Comparison of ENCODE assay signal across 8 mouse cellular contexts in genomic region chr10:79682551-79682915, GRCm38 (mm10). TPM values are rescaled to one million over a fixed set of nuclear protein-coding genes. Genes with fewer than 3 reads are reported as not detected.
DNase-seq lines count a peak whose midpoint lies in the region; ATAC-seq lines count a peak whose summit lies in the region.

No protein-coding gene starts in this region.

- ATAC-seq in lung, embryonic 15.5 days (ENCODE audit: borderline replicate concordance, extremely low read depth, low FRiP score, low TSS enrichment) = 0 out of 2 replicates have a peak, but pooled peaks have one; percentile 2
- no peak for ATAC-seq in heart, embryonic 14.5 days (ENCODE audit: insufficient number of reproducible peaks, insufficient read depth, low FRiP score, low read depth)
- ATAC-seq in limb, embryonic 13.5 days (ENCODE audit: low FRiP score, low read depth) = 0 out of 2 replicates have a peak, but pooled peaks have one; percentile 0
- ATAC-seq in neural tube, embryonic 15.5 days (ENCODE audit: low FRiP score) = peak; percentile 6

- H3K27ac ChIP-seq in lung, embryonic 15.5 days = peak overlapping the region; percentile 72
- H3K27ac ChIP-seq in brown adipose tissue, adult 24 weeks (replicated peaks; ENCODE audit: low read depth, low read length) = peak overlapping the region; percentile 97
- H3K27ac ChIP-seq in heart, embryonic 14.5 days (replicated peaks in 1 of 2; ENCODE audit: control insufficient read depth in 1 of 2, insufficient read depth in 1 of 2, low read depth in 2 of 2, low read length in 2 of 2) = peak overlapping the region; percentile 65 to 88
- H3K27ac ChIP-seq in limb, embryonic 13.5 days = peak overlapping the region; percentile 76
- peak overlapping the region; percentile 88 for H3K27ac ChIP-seq in neural tube, embryonic 15.5 days (replicated peaks)

- H3K36me3 ChIP-seq in lung, embryonic 15.5 days = peaks cover 36% of the 10 kb centered on the region
- peaks cover 40% of the 10 kb centered on the region for H3K36me3 ChIP-seq in heart, embryonic 14.5 days (ENCODE audit: control insufficient read depth, insufficient read depth, low read length)
- peaks cover 33% of the 10 kb centered on the region for H3K36me3 ChIP-seq in limb, embryonic 13.5 days
- H3K36me3 ChIP-seq in neural tube, embryonic 15.5 days = peaks cover 29% of the 10 kb centered on the region

- H3K4me2 ChIP-seq in lung, embryonic 15.5 days = peak overlapping the region; percentile 91
- peak overlapping the region; percentile 71 for H3K4me2 ChIP-seq in heart, embryonic 14.5 days (ENCODE audit: low read length)
- H3K4me2 ChIP-seq in limb, embryonic 13.5 days (replicated peaks) = peak overlapping the region; percentile 88
- H3K4me2 ChIP-seq in neural tube, embryonic 15.5 days = peak overlapping the region; percentile 95

- DNase-seq in lung, postnatal 25 days (ENCODE audit: low spot score) = no peak
- DNase-seq in c-Kit-positive CD71-positive TER-119-positive erythroid progenitor cells, embryonic 14.5 days (ENCODE audit: low spot score) = no peak
- no peak for DNase-seq in urinary bladder, adult 18-20 months (ENCODE audit: low spot score in 2 of 2)

- WGBS in lung, embryonic 15.5 days = under 1% methylated on average over 10 of the region's 10 CpGs
- 0% methylated on average over 10 of the region's 10 CpGs for WGBS in heart, embryonic 14.5 days
- 0% methylated on average over 10 of the region's 10 CpGs for WGBS in limb, embryonic 13.5 days
- under 1% methylated on average over 10 of the region's 10 CpGs for WGBS in neural tube, embryonic 15.5 days

- H3K4me1 ChIP-seq in lung, embryonic 15.5 days = peaks cover 25% of the 10 kb centered on the region
- peaks cover 11% of the 10 kb centered on the region; the same call in 1 of the 2 replicates for H3K4me1 ChIP-seq in brown adipose tissue, adult 24 weeks (ENCODE audit: control insufficient read depth, insufficient read depth, insufficient read length, low read length)
- peaks cover 27 to 39% of the 10 kb centered on the region in 2 experiments for H3K4me1 ChIP-seq in heart, embryonic 14.5 days (ENCODE audit: control insufficient read depth in 2 of 2, insufficient read depth in 2 of 2, low read length in 2 of 2)
- H3K4me1 ChIP-seq in limb, embryonic 13.5 days = peaks cover 23% of the 10 kb centered on the region
- H3K4me1 ChIP-seq in neural tube, embryonic 15.5 days = peaks cover 28% of the 10 kb centered on the region

- no peaks in the 10 kb centered on the region for H3K27me3 ChIP-seq in lung, embryonic 15.5 days
- H3K27me3 ChIP-seq in heart, embryonic 14.5 days (ENCODE audit: control insufficient read depth, insufficient read depth, low read length) = no peaks in the 10 kb centered on the region
- H3K27me3 ChIP-seq in limb, embryonic 13.5 days = no peaks in the 10 kb centered on the region
- no peaks in the 10 kb centered on the region for H3K27me3 ChIP-seq in neural tube, embryonic 15.5 days (replicated peaks)

- H3K4me3 ChIP-seq in lung, embryonic 15.5 days = peak overlapping the region; percentile 69
- H3K4me3 ChIP-seq in brown adipose tissue, adult 24 weeks (ENCODE audit: insufficient read depth, low read depth, low read length) = peak overlapping the region; percentile 94
- peak overlapping the region; percentile 77 to 88 for H3K4me3 ChIP-seq in heart, embryonic 14.5 days (ENCODE audit: control insufficient read depth in 1 of 2, insufficient read depth in 1 of 2, low read depth in 1 of 2, low read length in 2 of 2)
- H3K4me3 ChIP-seq in limb, embryonic 13.5 days = peak overlapping the region; percentile 91
- peak overlapping the region; percentile 81 for H3K4me3 ChIP-seq in neural tube, embryonic 15.5 days (replicated peaks)

- H3K9me3 ChIP-seq in lung, embryonic 15.5 days = no peaks in the 10 kb centered on the region
- no peaks in the 10 kb centered on the region for H3K9me3 ChIP-seq in heart, embryonic 14.5 days (ENCODE audit: control insufficient read depth, low read length)
- H3K9me3 ChIP-seq in limb, embryonic 13.5 days = no peaks in the 10 kb centered on the region
- no peaks in the 10 kb centered on the region for H3K9me3 ChIP-seq in neural tube, embryonic 15.5 days (replicated peaks)

- peak overlapping the region; percentile 86 for H3K9ac ChIP-seq in lung, embryonic 15.5 days
- H3K9ac ChIP-seq in heart, embryonic 14.5 days (ENCODE audit: low read length) = peak overlapping the region; percentile 92
- H3K9ac ChIP-seq in limb, embryonic 13.5 days = peak overlapping the region; percentile 89
- peak overlapping the region; percentile 76 for H3K9ac ChIP-seq in neural tube, embryonic 15.5 days (replicated peaks)

RNA-seq across cellular contexts. Expression of gene Cdc34, which starts 0.5 kb away (rescaled TPM):
- polyA plus RNA-seq in lung, embryonic 15.5 days (2015; fragmentation: Nextera tagmentation; extraction: Ambion mirVana) = 79.5 and 82.0 TPM in 2 replicates
- 181 and 274 TPM in 2 replicates for polyA plus RNA-seq in brown adipose tissue, adult 24 weeks (2012; ENCODE audit: insufficient read depth, insufficient read length, missing spikeins)
- 106 and 109 TPM in 2 replicates for polyA plus RNA-seq in heart, embryonic 14.5 days (2014; fragmentation: Nextera tagmentation; extraction: Ambion mirVana)
- 116 and 123 TPM in 2 replicates for polyA plus RNA-seq in limb, embryonic 13.5 days (2015; fragmentation: Nextera tagmentation; extraction: Ambion mirVana)
- polyA plus RNA-seq in neural tube, embryonic 15.5 days (2015; fragmentation: Nextera tagmentation; extraction: Ambion mirVana) = 83.0 and 83.4 TPM in 2 replicates

RNA-seq across cellular contexts. Expression of gene Gzmm, which starts 6.3 kb away (rescaled TPM):
- polyA plus RNA-seq in lung, embryonic 15.5 days (2015; fragmentation: Nextera tagmentation; extraction: Ambion mirVana) = 0.86 and 0.89 TPM in 2 replicates
- not detected in 2 replicates for polyA plus RNA-seq in brown adipose tissue, adult 24 weeks (2012; ENCODE audit: insufficient read depth, insufficient read length, missing spikeins)
- polyA plus RNA-seq in heart, embryonic 14.5 days (2014; fragmentation: Nextera tagmentation; extraction: Ambion mirVana) = 0.77 and 0.94 TPM in 2 replicates
- polyA plus RNA-seq in limb, embryonic 13.5 days (2015; fragmentation: Nextera tagmentation; extraction: Ambion mirVana) = 0.83 and 0.92 TPM in 2 replicates
- 1.1 TPM in 2 replicates for polyA plus RNA-seq in neural tube, embryonic 15.5 days (2015; fragmentation: Nextera tagmentation; extraction: Ambion mirVana)

RNA-seq across cellular contexts. Expression of gene Tpgs1, which starts 13.4 kb away (rescaled TPM):
- polyA plus RNA-seq in lung, embryonic 15.5 days (2015; fragmentation: Nextera tagmentation; extraction: Ambion mirVana) = 61.7 and 65.9 TPM in 2 replicates
- polyA plus RNA-seq in brown adipose tissue, adult 24 weeks (2012; ENCODE audit: insufficient read depth, insufficient read length, missing spikeins) = 17.0 and 17.6 TPM in 2 replicates
- polyA plus RNA-seq in heart, embryonic 14.5 days (2014; fragmentation: Nextera tagmentation; extraction: Ambion mirVana) = 44.5 and 48.2 TPM in 2 replicates
- polyA plus RNA-seq in limb, embryonic 13.5 days (2015; fragmentation: Nextera tagmentation; extraction: Ambion mirVana) = 62.0 and 65.9 TPM in 2 replicates
- polyA plus RNA-seq in neural tube, embryonic 15.5 days (2015; fragmentation: Nextera tagmentation; extraction: Ambion mirVana) = 109 and 115 TPM in 2 replicates

RNA-seq across cellular contexts. Expression of gene Madcam1, which starts 18.2 kb away (rescaled TPM):
- polyA plus RNA-seq in lung, embryonic 15.5 days (2015; fragmentation: Nextera tagmentation; extraction: Ambion mirVana) = 0.89 and 1.3 TPM in 2 replicates
- polyA plus RNA-seq in brown adipose tissue, adult 24 weeks (2012; ENCODE audit: insufficient read depth, insufficient read length, missing spikeins) = not detected in 2 replicates
- 1.00 and 1.8 TPM in 2 replicates for polyA plus RNA-seq in heart, embryonic 14.5 days (2014; fragmentation: Nextera tagmentation; extraction: Ambion mirVana)
- polyA plus RNA-seq in limb, embryonic 13.5 days (2015; fragmentation: Nextera tagmentation; extraction: Ambion mirVana) = 7.0 and 8.2 TPM in 2 replicates
- polyA plus RNA-seq in neural tube, embryonic 15.5 days (2015; fragmentation: Nextera tagmentation; extraction: Ambion mirVana) = 1.0 and 4.1 TPM in 2 replicates

RNA-seq across cellular contexts. Expression of gene Bsg, which starts 21.8 kb away (rescaled TPM):
- 1,102 and 1,152 TPM in 2 replicates for polyA plus RNA-seq in lung, embryonic 15.5 days (2015; fragmentation: Nextera tagmentation; extraction: Ambion mirVana)
- polyA plus RNA-seq in brown adipose tissue, adult 24 weeks (2012; ENCODE audit: insufficient read depth, insufficient read length, missing spikeins) = 495 and 669 TPM in 2 replicates
- 989 and 1,200 TPM in 2 replicates for polyA plus RNA-seq in heart, embryonic 14.5 days (2014; fragmentation: Nextera tagmentation; extraction: Ambion mirVana)
- 761 and 775 TPM in 2 replicates for polyA plus RNA-seq in limb, embryonic 13.5 days (2015; fragmentation: Nextera tagmentation; extraction: Ambion mirVana)
- 958 and 1,001 TPM in 2 replicates for polyA plus RNA-seq in neural tube, embryonic 15.5 days (2015; fragmentation: Nextera tagmentation; extraction: Ambion mirVana)
